Mouse (Mus musculus): ENCODE measurements at regions not wholly inside any gene's neighbourhood (a gene's known extent, or its start where the extent isn't known, plus 50 kb on each side); places are given as distances from the start of the nearest gene placed in this dataset.

DNA sequence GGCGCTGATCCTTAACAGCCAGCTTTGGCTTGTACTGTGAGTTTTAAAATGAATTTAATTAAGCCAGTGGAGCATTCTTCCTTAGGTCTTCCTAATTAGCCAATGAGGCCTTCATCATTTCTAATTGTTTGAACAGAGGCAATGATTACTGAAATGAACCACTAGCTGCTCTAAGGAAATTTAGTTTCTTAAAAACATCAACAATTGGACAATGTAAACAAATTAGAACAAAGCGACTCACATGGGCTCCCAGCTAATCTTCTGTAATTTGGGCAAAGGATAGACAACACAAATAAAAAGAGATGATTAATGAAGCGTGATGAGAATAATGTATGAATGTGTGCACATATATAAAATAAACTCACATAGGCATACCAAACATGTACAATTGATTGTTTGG is 1011.4 kb upstream of the Igfbp7 start:
- ATAC-seq, result no peak
- no peaks in the 10 kb centered on the region for H3K9me3 ChIP-seq (replicated peaks)
- 48% methylated on average over 3 of the region's 3 CpGs for WGBS
- no peak overlapping the region for H3K4me3 ChIP-seq
- H3K27ac ChIP-seq, result no peak overlapping the region
- H3K9ac ChIP-seq, result no peak overlapping the region
- no peaks in the 10 kb centered on the region for H3K4me1 ChIP-seq
- 0 out of 2 replicates have a peak, but pooled peaks cover 8% of the 10 kb centered on the region for H3K27me3 ChIP-seq
- H3K36me3 ChIP-seq (ENCODE audit: poor library complexity, severe bottlenecking), result no peaks in the 10 kb centered on the region
- no peak overlapping the region for H3K4me2 ChIP-seq

DNA sequence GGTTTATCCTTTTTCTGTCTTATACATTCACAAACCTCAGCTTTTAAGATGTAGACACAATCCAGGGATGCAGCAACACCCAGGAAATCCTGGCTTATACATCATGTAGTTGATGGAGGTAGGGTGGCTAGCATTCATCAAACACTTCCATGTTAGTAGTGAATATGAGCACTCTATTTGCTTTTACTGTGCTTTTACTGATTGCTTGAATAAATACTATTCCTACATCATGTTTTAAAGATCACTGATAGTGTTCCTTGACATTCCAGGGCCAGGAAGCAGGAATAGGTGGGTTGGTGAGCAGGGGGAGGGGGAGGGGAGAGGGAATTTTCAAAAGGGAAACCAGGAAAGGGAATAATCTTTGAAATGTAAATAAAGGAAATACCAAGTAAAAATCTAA is 998.5 kb upstream of the Igfbp7 start:
- Histone ChIP-seq H3K27ac (no peak overlapping the region), H3K27me3 (no peaks in the 10 kb centered on the region), H3K4me1 (no peaks in the 10 kb centered on the region), H3K4me3 (no peak overlapping the region), H3K9ac (no peak overlapping the region), H3K9me3 (replicated peaks) (no peaks in the 10 kb centered on the region), H3K36me3 (ENCODE audit: poor library complexity, severe bottlenecking) (no peaks in the 10 kb centered on the region), H3K4me2 (no peak overlapping the region)
- ATAC-seq, result no peak

DNA sequence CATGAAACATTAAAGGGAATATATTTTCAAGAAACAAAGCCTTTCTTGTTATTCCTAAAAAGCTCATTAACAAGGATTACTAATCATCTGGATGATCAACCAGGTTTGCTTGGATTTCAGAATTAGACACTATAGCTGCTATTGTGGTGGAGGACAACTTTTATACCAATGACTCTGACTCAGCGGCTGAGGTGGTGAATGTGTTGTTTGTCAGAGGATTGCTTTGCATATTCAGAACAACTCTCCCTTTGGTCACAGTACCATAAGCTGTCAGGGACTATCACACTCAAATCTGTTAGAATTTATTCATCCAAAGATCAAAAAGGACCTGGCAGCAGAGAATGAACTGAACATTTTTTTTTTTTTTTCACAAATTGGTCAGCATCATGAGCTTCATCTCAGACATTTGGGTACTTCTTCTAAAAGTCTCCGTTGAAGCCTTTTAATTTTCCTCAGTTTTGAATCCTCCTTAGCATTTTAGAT is 994.4 kb upstream of the Igfbp7 start:
- Histone ChIP-seq H3K27ac (no peak overlapping the region), H3K9me3 (replicated peaks) (no peaks in the 10 kb centered on the region), H3K9ac (no peak overlapping the region), H3K4me1 (no peaks in the 10 kb centered on the region), H3K27me3 (no peaks in the 10 kb centered on the region), H3K4me3 (no peak overlapping the region), H3K4me2 (no peak overlapping the region), H3K36me3 (ENCODE audit: poor library complexity, severe bottlenecking) (no peaks in the 10 kb centered on the region)
- no peak for ATAC-seq
- WGBS, result 50% methylated on average over 2 of the region's 2 CpGs

DNA sequence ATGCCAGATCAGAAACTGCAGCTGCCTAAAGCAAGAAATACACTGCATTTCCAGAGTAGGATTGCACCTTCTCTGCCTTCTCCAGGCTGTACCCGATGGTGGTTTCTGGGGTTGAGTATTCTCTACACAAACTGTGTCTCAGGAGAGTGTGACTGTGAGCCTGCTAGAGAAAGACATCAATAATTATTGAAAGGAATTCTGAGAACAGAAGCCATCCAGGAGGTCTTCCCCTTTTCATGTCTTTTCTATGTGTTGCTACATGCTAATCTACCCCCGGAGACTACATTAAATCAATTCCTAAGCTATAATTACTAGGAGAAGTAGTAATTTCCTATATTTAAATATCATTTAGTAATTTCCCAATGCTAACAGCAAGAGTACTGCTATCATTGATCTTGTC is 985.5 kb upstream of the Igfbp7 start:
- Histone ChIP-seq H3K4me3 (no peak overlapping the region), H3K27me3 (no peaks in the 10 kb centered on the region), H3K9ac (no peak overlapping the region), H3K27ac (no peak overlapping the region), H3K9me3 (replicated peaks) (no peaks in the 10 kb centered on the region), H3K4me2 (no peak overlapping the region), H3K36me3 (ENCODE audit: poor library complexity, severe bottlenecking) (no peaks in the 10 kb centered on the region), H3K4me1 (no peaks in the 10 kb centered on the region)
- 77% methylated on average over 2 of the region's 2 CpGs for WGBS
- ATAC-seq, result peak; percentile 51

Data from forebrain, embryonic 13.5 days (tissue).